8 mouse cellular contexts compared by ENCODE assay signal in the genomic region with DNA sequence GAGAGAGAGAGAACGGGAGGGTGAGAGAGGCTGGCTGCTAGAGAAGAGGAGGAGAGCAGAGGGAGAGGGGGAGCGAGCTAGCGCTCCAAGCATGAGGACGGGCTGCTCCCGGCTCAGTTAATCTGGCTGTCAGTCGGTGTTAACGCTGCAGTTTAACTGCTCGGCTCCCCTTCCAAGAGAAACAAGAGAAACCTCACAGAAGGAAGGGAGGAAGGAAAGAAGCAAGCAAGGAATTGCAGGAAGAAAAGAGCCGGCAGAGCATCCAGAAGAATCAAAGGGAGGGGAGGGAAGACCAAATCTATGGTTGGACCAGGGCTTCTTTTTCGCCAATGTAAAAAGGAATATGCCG. TPM values are rescaled to one million over a fixed set of nuclear protein-coding genes. Genes with fewer than 3 reads are reported as not detected.
DNase-seq lines count a peak whose midpoint lies in the region; ATAC-seq lines count a peak whose summit lies in the region.

No protein-coding gene starts in this region.

- H3K27me3 ChIP-seq in kidney, embryonic 16.5 days (ENCODE audit: insufficient read depth, low read length), result peaks cover 14% of the 10 kb centered on the region; the same call in 1 of the 2 replicates
- 0 out of 2 replicates have a peak, but pooled peaks cover 3% of the 10 kb centered on the region for H3K27me3 ChIP-seq in midbrain, embryonic 13.5 days
- peaks cover 38% of the 10 kb centered on the region for H3K27me3 ChIP-seq in liver, embryonic 12.5 days (replicated peaks)

- WGBS in kidney, embryonic 16.5 days, result 1% methylated on average over 11 of the region's 11 CpGs
- WGBS in midbrain, embryonic 13.5 days, result 3% methylated on average over 11 of the region's 11 CpGs
- 9% methylated on average over 11 of the region's 11 CpGs for WGBS in liver, embryonic 12.5 days (ENCODE audit: insufficient replicate concordance)

- ATAC-seq in kidney, embryonic 16.5 days (ENCODE audit: low FRiP score, low TSS enrichment), result peak; percentile 77
- peak; percentile 89 for ATAC-seq in frontal cortex, adult (ENCODE audit: low TSS enrichment)
- ATAC-seq in midbrain, embryonic 13.5 days, result peak; percentile 76
- ATAC-seq in liver, embryonic 12.5 days, result no peak

- no peaks in the 10 kb centered on the region for H3K36me3 ChIP-seq in kidney, embryonic 16.5 days (ENCODE audit: insufficient read depth, low read length)
- H3K36me3 ChIP-seq in midbrain, embryonic 13.5 days, result no peaks in the 10 kb centered on the region
- H3K36me3 ChIP-seq in liver, embryonic 12.5 days, result no peaks in the 10 kb centered on the region

- peak overlapping the region; percentile 30 for H3K4me3 ChIP-seq in kidney, embryonic 16.5 days (ENCODE audit: low read length)
- peak overlapping the region; percentile 45 for H3K4me3 ChIP-seq in midbrain, embryonic 13.5 days (replicated peaks)
- H3K4me3 ChIP-seq in liver, embryonic 12.5 days, result no peak overlapping the region

- no peak overlapping the region for H3K27ac ChIP-seq in kidney, embryonic 16.5 days (ENCODE audit: low read length)
- peak overlapping the region; percentile 74 for H3K27ac ChIP-seq in midbrain, embryonic 13.5 days
- no peak overlapping the region for H3K27ac ChIP-seq in liver, embryonic 12.5 days

- H3K9ac ChIP-seq in kidney, embryonic 16.5 days (replicated peaks; ENCODE audit: low read length), result no peak overlapping the region
- peak overlapping the region; percentile 63 for H3K9ac ChIP-seq in midbrain, embryonic 13.5 days (replicated peaks)
- H3K9ac ChIP-seq in liver, embryonic 12.5 days, result no peak overlapping the region

- peak overlapping the region; percentile 46 for H3K4me2 ChIP-seq in kidney, embryonic 16.5 days (replicated peaks; ENCODE audit: low read depth, low read length)
- H3K4me2 ChIP-seq in midbrain, embryonic 13.5 days (replicated peaks), result peak overlapping the region; percentile 60
- no peak overlapping the region for H3K4me2 ChIP-seq in liver, embryonic 12.5 days

- no peak for DNase-seq in kidney, adult 9 months
- DNase-seq in layer of hippocampus, adult 8-10 months (ENCODE audit: low spot score in 2 of 2), result peak; percentile 59 to 79
- peak; percentile 85 for DNase-seq in telencephalon, adult 2 months (ENCODE audit: low read depth, low spot score)
- no peak for DNase-seq in cerebellum, adult 11-12 months

- H3K9me3 ChIP-seq in kidney, embryonic 16.5 days (ENCODE audit: low read length), result no peaks in the 10 kb centered on the region
- H3K9me3 ChIP-seq in midbrain, embryonic 13.5 days, result no peaks in the 10 kb centered on the region
- H3K9me3 ChIP-seq in liver, embryonic 12.5 days (replicated peaks), result no peaks in the 10 kb centered on the region

- H3K4me1 ChIP-seq in kidney, embryonic 16.5 days (ENCODE audit: insufficient read depth, low read length), result peaks cover 5% of the 10 kb centered on the region; the same call in 1 of the 2 replicates
- H3K4me1 ChIP-seq in midbrain, embryonic 13.5 days (replicated peaks), result peaks cover 34% of the 10 kb centered on the region
- no peaks in the 10 kb centered on the region for H3K4me1 ChIP-seq in liver, embryonic 12.5 days

RNA-seq across cellular contexts. Expression of a gene that starts 0.5 kb away (rescaled TPM):
- polyA plus RNA-seq in kidney, embryonic 16.5 days (2015; fragmentation: Nextera tagmentation; extraction: Ambion mirVana), result 0.99 and 1.2 TPM in 2 replicates
- 100 to 1,000 TPM; 597 to 781 (median 683) TPM for total RNA-seq in layer of hippocampus, adult 8-10 months (2022)
- polyA plus RNA-seq in midbrain, embryonic 13.5 days (2015; fragmentation: Nextera tagmentation; extraction: Ambion mirVana), result 21.3 and 26.6 TPM in 2 replicates
- 0.07 and 0.42 TPM in 2 replicates for polyA plus RNA-seq in liver, embryonic 12.5 days (2016; fragmentation: Nextera tagmentation; extraction: Ambion mirVana)

Comparison
In these comparisons a context has a peak if more than half of its experiments do, and no peak if none do; other contexts are left out.
1. DNase-seq: peak in layer of hippocampus, adult 8-10 months (2 of 2) and telencephalon, adult 2 months (single experiment); none in kidney, adult 9 months (single experiment) and cerebellum, adult 11-12 months (single experiment).
2. RNA of a gene that starts 0.5 kb away (polyA plus RNA-seq): 21.3 to 26.6 TPM in midbrain, embryonic 13.5 days; 0.99 to 1.2 TPM in kidney, embryonic 16.5 days and 0.07 to 0.42 TPM in liver, embryonic 12.5 days; every median in the first group is over 10 times any median in the second.